Mouse (Mus musculus) spleen, adult 2 months (tissue): ENCODE measurements around the gene Kif4.

Experiments used
- CTCF ChIP-seq: fragments of 200-500 bp; IDR thresholded peaks from 2 replicates; pipeline ENCODE4 v1.5.1; 2011; ENCODE audit warnings: mild to moderate bottlenecking, inconsistent platforms; ENCODE audit not compliant: insufficient read depth, insufficient read length, insufficient replicate concordance; ENCODE audit errors: extremely low read depth
- POLR2A ChIP-seq: fragments of 200-500 bp; IDR thresholded peaks from 2 replicates; pipeline ENCODE4 v1.6.1; 2011; ENCODE audit warnings: low read depth, low read length, inconsistent platforms

DNA sequence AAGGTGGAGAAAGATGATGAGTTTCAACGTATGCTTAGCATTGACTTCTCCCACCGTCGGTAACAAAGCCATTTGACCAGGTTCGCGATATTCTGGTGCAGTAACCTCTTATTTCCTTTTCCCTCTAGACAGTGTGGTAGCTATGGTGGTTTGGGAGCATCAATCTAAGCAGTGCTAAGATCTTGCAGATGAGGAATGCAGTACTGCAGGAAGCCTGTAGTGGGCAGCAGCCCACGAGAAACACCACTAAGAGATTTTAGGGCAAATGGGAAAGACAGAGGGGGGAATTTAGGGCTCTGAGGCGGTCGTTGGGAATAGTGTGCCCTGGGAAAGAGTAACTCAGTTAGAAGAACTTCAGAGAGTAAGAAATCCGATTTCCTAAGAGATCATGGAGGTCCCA is 151.0 kb downstream of the Kif4 start:
- TF ChIP-seq POLR2A, result no peak
- TF ChIP-seq CTCF, result peak; percentile 19; the same call in 1 of the 2 replicates
